In genomic region chr6:124829799-124830700, GRCm38 (mm10) we compare ENCODE assay signal across 8 mouse cellular contexts. TPM values are rescaled to one million over a fixed set of nuclear protein-coding genes. Genes with fewer than 3 reads are reported as not detected.
DNase-seq lines count a peak whose midpoint lies in the region; ATAC-seq and TF ChIP-seq lines count a peak whose summit lies in the region.

No protein-coding gene starts in this region.

- H3K36me3 ChIP-seq in forebrain, embryonic 14.5 days (ENCODE audit: control insufficient read depth, insufficient read depth, low read length): peaks cover 40% of the 10 kb centered on the region

- H3K9ac ChIP-seq in forebrain, embryonic 14.5 days (ENCODE audit: low read length): peak overlapping the region; percentile 71

- intact Hi-C loops in heart, postnatal 25 days (cut with DNase I): no loop called here

- H3K27ac ChIP-seq in forebrain, embryonic 14.5 days (ENCODE audit: low read depth, low read length): peak overlapping the region; percentile 73

- H3K27me3 ChIP-seq in forebrain, embryonic 14.5 days (replicated peaks; ENCODE audit: control insufficient read depth, insufficient read depth, low read length): no peaks in the 10 kb centered on the region

- H3K9me3 ChIP-seq in forebrain, embryonic 14.5 days (replicated peaks; ENCODE audit: control insufficient read depth, low read length): no peaks in the 10 kb centered on the region

- peak; percentile 88 for ATAC-seq in forebrain, embryonic 14.5 days
- ATAC-seq in neutrophil, adult 5-6 weeks (ENCODE audit: extremely low read depth, insufficient number of reproducible peaks, low FRiP score, poor library complexity, severe bottlenecking): peak; percentile 67

- peaks cover 11% of the 10 kb centered on the region for H3K4me1 ChIP-seq in forebrain, embryonic 14.5 days (ENCODE audit: control insufficient read depth, insufficient read depth, low read length)
- H3K4me1 ChIP-seq in lung, adult 2 months (ENCODE audit: control insufficient read depth, insufficient read depth, low read length): peaks cover 3% of the 10 kb centered on the region

- peak; percentile 99 for DNase-seq in ES-CJ7 (ENCODE audit: low read depth, low spot score)
- peak; percentile 89 for DNase-seq in cerebellum, adult 11 months
- DNase-seq in forebrain, embryonic 14.5 days (ENCODE audit: low spot score): peak; percentile 99
- DNase-seq in heart, postnatal 25 days (ENCODE audit: low spot score): peak; percentile 95
- peak; percentile 91 to 98 for DNase-seq in layer of hippocampus, adult 18-20 months (ENCODE audit: low spot score in 2 of 2)
- DNase-seq in lung, adult 2 months: peak; percentile 89
- peak; percentile 86 to 94 for DNase-seq in thymus, adult 18-20 months

- WGBS in forebrain, embryonic 14.5 days: under 1% methylated on average over 38 of the region's 38 CpGs
- under 1% methylated on average over 38 of the region's 38 CpGs for WGBS in lung, adult 2 months

- peak; percentile 70; the same call in 1 of the 2 replicates for TF ChIP-seq POLR2A in lung, adult 2 months (IDR thresholded peaks at IDR 0.05; ENCODE audit: borderline replicate concordance, extremely low read depth, low read depth, low read length)

- H3K4me3 ChIP-seq in forebrain, embryonic 14.5 days (ENCODE audit: low read depth, low read length): peak overlapping the region; percentile 56
- peak overlapping the region; percentile 64 for H3K4me3 ChIP-seq in lung, adult 2 months (replicated peaks; ENCODE audit: extremely low read depth, low read depth, low read length)

- TF ChIP-seq CTCF in lung, adult 2 months (IDR thresholded peaks at IDR 0.05; ENCODE audit: insufficient read depth, low read length): no peak

- peak overlapping the region; percentile 67 for H3K4me2 ChIP-seq in forebrain, embryonic 14.5 days (ENCODE audit: low read length)

RNA-seq across cellular contexts. Expression of gene Cdca3, which starts 0.7 kb away (rescaled TPM):
- polyA plus RNA-seq in forebrain, embryonic 14.5 days (2014; fragmentation: Nextera tagmentation; extraction: Ambion mirVana): 107 and 139 TPM in 2 replicates
- total RNA-seq in heart, postnatal 25 days (2021): 1 to 10 TPM in 1 of 2 experiments, under 1 TPM in 1; 0.91 to 1.6 TPM
- total RNA-seq in layer of hippocampus, adult 18-20 months (2021): under 1 TPM; 0.52 to 0.53 TPM
- polyA plus RNA-seq in lung, adult 2 months (2012; rRNA removed): 3.5 and 6.7 TPM in 2 replicates
- 1.4 and 3.0 TPM in 2 replicates for total RNA-seq in neutrophil, adult 5-6 weeks (2017)

RNA-seq across cellular contexts. Expression of gene Usp5, which starts 0.8 kb away (rescaled TPM):
- polyA plus RNA-seq in forebrain, embryonic 14.5 days (2014; fragmentation: Nextera tagmentation; extraction: Ambion mirVana): 154 and 174 TPM in 2 replicates
- total RNA-seq in heart, postnatal 25 days (2021): 10 to 100 TPM; 73.7 to 75.3 TPM
- total RNA-seq in layer of hippocampus, adult 18-20 months (2021): 100 to 1,000 TPM; 182 to 185 TPM
- polyA plus RNA-seq in lung, adult 2 months (2012; rRNA removed): 58.1 and 73.2 TPM in 2 replicates
- total RNA-seq in neutrophil, adult 5-6 weeks (2017): 35.1 and 50.1 TPM in 2 replicates

RNA-seq across cellular contexts. Expression of gene Gnb3, which starts 10.0 kb away (rescaled TPM):
- polyA plus RNA-seq in forebrain, embryonic 14.5 days (2014; fragmentation: Nextera tagmentation; extraction: Ambion mirVana): 0.54 and 0.89 TPM in 2 replicates
- total RNA-seq in heart, postnatal 25 days (2021): 1 to 10 TPM; 3.0 to 3.2 TPM
- not detected for total RNA-seq in layer of hippocampus, adult 18-20 months (2021)
- polyA plus RNA-seq in lung, adult 2 months (2012; rRNA removed): 0.31 and 0.36 TPM in 2 replicates
- total RNA-seq in neutrophil, adult 5-6 weeks (2017): 0.70 TPM in 1 of 2 replicates, not detected in the other

RNA-seq across cellular contexts. Expression of gene Tpi1, which starts 16.0 kb away (rescaled TPM):
- polyA plus RNA-seq in forebrain, embryonic 14.5 days (2014; fragmentation: Nextera tagmentation; extraction: Ambion mirVana): 417 and 461 TPM in 2 replicates
- total RNA-seq in heart, postnatal 25 days (2021): 100 to 1,000 TPM; 837 to 904 TPM
- 100 to 1,000 TPM; 796 to 825 TPM for total RNA-seq in layer of hippocampus, adult 18-20 months (2021)
- 117 and 218 TPM in 2 replicates for polyA plus RNA-seq in lung, adult 2 months (2012; rRNA removed)
- 43.0 and 64.8 TPM in 2 replicates for total RNA-seq in neutrophil, adult 5-6 weeks (2017)

RNA-seq across cellular contexts. Expression of gene Spsb2, which starts 21.6 kb away (rescaled TPM):
- 4.7 and 5.3 TPM in 2 replicates for polyA plus RNA-seq in forebrain, embryonic 14.5 days (2014; fragmentation: Nextera tagmentation; extraction: Ambion mirVana)
- 1 to 10 TPM; 2.9 to 3.3 TPM for total RNA-seq in heart, postnatal 25 days (2021)
- 1 to 10 TPM; 4.5 to 5.1 TPM for total RNA-seq in layer of hippocampus, adult 18-20 months (2021)
- 20.2 and 22.4 TPM in 2 replicates for polyA plus RNA-seq in lung, adult 2 months (2012; rRNA removed)
- 10.5 and 10.9 TPM in 2 replicates for total RNA-seq in neutrophil, adult 5-6 weeks (2017)

Comparison
In these comparisons a context has a peak if more than half of its experiments do, and no peak if none do; other contexts are left out.
1. Peak in every context shown above with its lines: DNase-seq, ATAC-seq, H3K4me3 ChIP-seq and H3K27ac ChIP-seq.